Mouse (Mus musculus) lung, postnatal 0 days (tissue): ENCODE measurements around the gene Camk1g. TPM values are rescaled to one million over a fixed set of nuclear protein-coding genes. Genes with fewer than 3 reads are reported as not detected.

Experiments used
- ATAC-seq: fragments of 200-750 bp; cut with Nextera tagmentation; 2 replicates; pipeline ENCODE4 v1.8.0; 2017; ENCODE audit warnings: moderate library complexity
- DNase-seq: peaks from one replicate; pipeline ENCODE4 v3.0.0-alpha.2; 2016; ENCODE audit warnings: low spot score
- H3K27ac ChIP-seq: fragments of 300-500 bp; sonication (generic); 2 replicates; pipeline ENCODE4 v1.5.1; 2014; ENCODE audit warnings: antibody characterized with exemption, mild to moderate bottlenecking, low read length, mixed read lengths
- H3K27me3 ChIP-seq: fragments of 300-500 bp; sonication (generic); replicated peaks from 2 replicates; pipeline ENCODE4 v1.6.1; 2014; ENCODE audit warnings: low read length, mixed read lengths; ENCODE audit not compliant: insufficient read depth
- H3K36me3 ChIP-seq: fragments of 300-500 bp; sonication (generic); 2 replicates; pipeline ENCODE4 v1.6.1; 2014; ENCODE audit warnings: low read length, mixed read lengths; ENCODE audit not compliant: insufficient read depth
- H3K4me1 ChIP-seq: fragments of 300-500 bp; sonication (generic); 2 replicates; pipeline ENCODE4 v1.6.1; 2014; ENCODE audit warnings: antibody characterized with exemption, low read depth, low read length, mixed read lengths; ENCODE audit not compliant: insufficient read depth
- H3K4me2 ChIP-seq: fragments of 300-500 bp; sonication (generic); replicated peaks from 2 replicates; pipeline ENCODE4 v1.6.1; 2014; ENCODE audit warnings: low read depth, mild to moderate bottlenecking, low read length, moderate library complexity, mixed read lengths
- H3K4me3 ChIP-seq: fragments of 300-500 bp; sonication (generic); 2 replicates; pipeline ENCODE4 v1.5.1; 2014; ENCODE audit warnings: low read depth, low read length
- H3K9ac ChIP-seq: fragments of 300-500 bp; sonication (generic); replicated peaks from 2 replicates; pipeline ENCODE4 v1.6.1; 2014; ENCODE audit warnings: low read depth, mild to moderate bottlenecking
- H3K9me3 ChIP-seq: fragments of 300-500 bp; sonication (generic); 2 replicates; pipeline ENCODE4 v1.6.1; 2016; ENCODE audit warnings: low read length, mixed read lengths
- CTCF ChIP-seq: IDR thresholded peaks from 2 replicates; pipeline ENCODE4 v1.5.1; 2016; ENCODE audit warnings: antibody characterized with exemption, mild to moderate bottlenecking
- EP300 ChIP-seq: IDR thresholded peaks from 2 replicates; pipeline ENCODE4 v1.6.1; 2016; ENCODE audit warnings: antibody characterized with exemption, mild to moderate bottlenecking, control low read depth
- WGBS: fragments of 180-500 bp; shearing (Covaris S2); extraction: QIAGEN DNeasy Blood & Tissue Kit; methylation state at CpG from one replicate; pipeline ENCODE4 v1.1.7; 2014; 5-methylcytosine and 5-hydroxymethylcytosine counted together
- polyA plus RNA-seq: library from polyadenylated mRNA; unstranded; fragments of >200 nt; fragmentation: Nextera tagmentation; extraction: Ambion mirVana; gene quantifications from 2 replicates; pipeline ENCODE4 v1.2.1, GENCODE M21; 2015

The Camk1g gene
- polyA plus RNA-seq, 1 experiment from 2014 or later: 15.9 TPM

GRCm38 (mm10) chr1:193306832-193307231, 63.3 kb downstream of the Camk1g start:
- no peak overlapping the region for H3K9ac ChIP-seq
- peaks cover 3% of the 10 kb centered on the region; the same call in 1 of the 2 replicates for H3K4me1 ChIP-seq
- H3K27ac ChIP-seq: no peak overlapping the region
- H3K27me3 ChIP-seq: no peaks in the 10 kb centered on the region
- H3K4me3 ChIP-seq: no peak overlapping the region
- TF ChIP-seq CTCF: no peak
- TF ChIP-seq EP300: no peak
- H3K36me3 ChIP-seq: no peaks in the 10 kb centered on the region
- H3K9me3 ChIP-seq: no peaks in the 10 kb centered on the region
- ATAC-seq (no peak), DNase-seq (no peak)
- no peak overlapping the region for H3K4me2 ChIP-seq
- WGBS: 87% methylated on average over 2 of the region's 2 CpGs

DNA sequence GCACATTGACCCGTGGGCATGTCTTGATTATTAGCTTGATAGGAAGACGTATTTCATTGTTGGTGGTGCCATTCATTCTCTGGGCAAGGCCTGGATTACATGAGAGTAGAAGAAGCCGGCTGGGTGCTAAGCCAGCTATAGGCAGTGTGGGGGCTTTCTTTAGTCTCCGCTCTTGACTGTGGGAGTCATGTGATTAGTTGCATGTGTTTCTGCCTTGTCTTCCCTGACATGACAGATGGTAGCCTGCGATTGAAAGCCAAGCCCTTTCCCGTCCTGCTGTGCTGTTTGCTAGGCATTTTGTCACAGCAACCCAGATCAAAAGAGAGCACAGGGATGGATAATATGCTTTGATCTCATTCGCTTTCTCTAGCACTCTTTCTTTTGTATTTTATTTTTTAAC, 64.7 kb downstream of the Camk1g start:
- WGBS: 38% methylated on average over 7 of the region's 7 CpGs
- Histone ChIP-seq H3K4me2 (no peak overlapping the region), H3K9ac (no peak overlapping the region), H3K27me3 (no peaks in the 10 kb centered on the region), H3K9me3 (no peaks in the 10 kb centered on the region), H3K36me3 (no peaks in the 10 kb centered on the region), H3K27ac (no peak overlapping the region), H3K4me1 (no peaks in the 10 kb centered on the region), H3K4me3 (no peak overlapping the region)
- DNase-seq (no peak), ATAC-seq (no peak)
- TF ChIP-seq CTCF (no peak), EP300 (no peak)

DNA sequence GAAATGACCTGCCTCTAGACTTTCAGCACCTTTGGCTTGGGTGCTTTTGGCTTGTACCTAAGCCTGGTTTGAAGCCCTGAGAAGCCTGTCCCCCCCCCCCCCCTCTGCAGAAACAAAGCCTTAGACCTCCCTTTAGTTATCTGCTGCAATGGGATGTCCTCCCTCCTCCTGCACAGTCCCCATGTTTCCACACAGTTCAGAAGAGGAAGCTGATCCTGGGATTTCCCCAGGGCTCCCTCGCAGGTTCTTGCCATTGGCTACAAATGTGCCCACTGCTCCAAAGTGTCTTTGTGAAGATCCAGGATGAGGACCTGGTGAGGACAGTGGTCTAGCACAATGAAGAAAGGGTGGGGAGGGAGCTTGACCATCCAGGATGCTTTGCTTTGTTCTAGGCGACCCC, 67.0 kb downstream of the Camk1g start:
- Histone ChIP-seq H3K9me3 (no peaks in the 10 kb centered on the region), H3K9ac (no peak overlapping the region), H3K4me2 (0 out of 2 replicates have a peak overlapping the region, but pooled peaks have one; percentile 49), H3K4me1 (no peaks in the 10 kb centered on the region), H3K27me3 (no peaks in the 10 kb centered on the region), H3K27ac (no peak overlapping the region), H3K36me3 (no peaks in the 10 kb centered on the region), H3K4me3 (no peak overlapping the region)
- 50% methylated on average over 2 of the region's 2 CpGs for WGBS
- DNase-seq: no peak
- ATAC-seq: no peak
- TF ChIP-seq CTCF (no peak), EP300 (no peak)

DNA sequence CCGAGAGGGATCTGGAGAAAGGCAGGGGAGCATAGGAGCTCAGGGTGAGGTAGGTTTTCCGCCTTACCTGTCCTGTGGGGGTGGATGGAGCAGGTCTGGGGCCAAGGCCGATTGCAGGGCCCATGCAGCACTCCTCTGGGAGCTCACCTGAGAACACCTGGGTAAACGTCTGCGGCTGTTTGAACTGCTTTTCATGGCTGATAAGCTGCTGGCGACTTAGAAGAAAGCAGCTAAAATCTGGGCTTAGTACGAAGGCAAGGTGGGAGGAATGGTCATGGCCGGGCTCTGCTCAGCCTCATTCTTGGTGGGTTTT, 68.0 kb downstream of the Camk1g start:
- no peaks in the 10 kb centered on the region for H3K9me3 ChIP-seq
- H3K36me3 ChIP-seq: no peaks in the 10 kb centered on the region
- DNase-seq: no peak
- H3K27ac ChIP-seq: peak overlapping the region; percentile 85
- no peaks in the 10 kb centered on the region for H3K27me3 ChIP-seq
- H3K9ac ChIP-seq: peak overlapping the region; percentile 39
- H3K4me2 ChIP-seq: peak overlapping the region; percentile 49
- TF ChIP-seq CTCF (no peak), EP300 (no peak)
- peak; percentile 59 for ATAC-seq
- H3K4me1 ChIP-seq: no peaks in the 10 kb centered on the region
- 40% methylated on average over 8 of the region's 8 CpGs for WGBS
- peak overlapping the region; percentile 21 for H3K4me3 ChIP-seq

DNA sequence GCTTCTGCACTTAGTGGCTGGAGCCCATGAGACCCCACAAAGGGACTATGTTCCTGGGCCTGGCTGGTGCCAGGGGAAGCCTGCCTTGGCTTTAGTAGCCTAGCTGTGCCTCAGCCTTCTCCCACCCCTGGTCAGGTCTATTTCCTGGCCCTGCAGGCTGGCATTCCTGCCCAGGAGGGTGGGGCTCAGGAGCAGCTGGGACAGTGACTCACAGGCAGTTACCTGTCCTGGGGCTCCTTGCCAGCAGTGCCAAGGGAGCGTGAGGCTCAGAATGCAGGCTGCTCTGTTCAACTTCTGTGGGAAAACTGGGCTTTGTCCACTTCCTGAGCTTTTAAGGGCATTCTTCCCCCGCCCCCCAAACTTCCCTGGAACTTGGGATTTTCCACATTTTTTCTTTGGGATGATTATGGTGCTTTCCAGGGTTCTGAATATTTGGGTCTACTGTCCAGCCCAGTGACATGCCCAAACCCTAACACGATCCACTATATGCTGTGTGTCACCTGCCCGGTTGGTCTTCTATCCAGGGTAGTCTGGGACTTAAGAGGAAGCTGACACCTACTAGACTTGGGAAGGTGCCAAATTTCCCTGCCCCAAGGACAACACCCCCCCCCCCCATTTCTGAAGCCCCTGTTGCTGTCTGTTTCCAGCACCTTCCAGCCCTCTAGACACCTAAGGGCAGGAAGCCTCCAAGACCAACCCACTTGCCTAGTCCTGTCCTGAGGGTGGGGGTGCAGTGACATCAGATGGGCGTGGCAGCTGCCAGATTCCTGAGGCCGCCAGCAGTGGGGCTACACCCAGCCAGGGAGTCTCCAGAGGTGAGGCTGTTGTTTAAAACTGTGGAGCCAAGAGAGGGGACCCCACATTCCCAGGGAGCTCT, 68.6 kb downstream of the Camk1g start:
- Histone ChIP-seq H3K4me1 (no peaks in the 10 kb centered on the region), H3K4me2 (peak overlapping the region; percentile 49), H3K27ac (peak overlapping the region; percentile 85), H3K27me3 (no peaks in the 10 kb centered on the region), H3K9me3 (no peaks in the 10 kb centered on the region), H3K4me3 (peak overlapping the region; percentile 21), H3K9ac (peak overlapping the region; percentile 39), H3K36me3 (no peaks in the 10 kb centered on the region)
- no peak for TF ChIP-seq EP300
- TF ChIP-seq CTCF: no peak
- ATAC-seq (peak; percentile 95), DNase-seq (peak; percentile 88)
- whole genome bisulfite sequencing: 29% methylated on average over 6 of the region's 6 CpGs

DNA sequence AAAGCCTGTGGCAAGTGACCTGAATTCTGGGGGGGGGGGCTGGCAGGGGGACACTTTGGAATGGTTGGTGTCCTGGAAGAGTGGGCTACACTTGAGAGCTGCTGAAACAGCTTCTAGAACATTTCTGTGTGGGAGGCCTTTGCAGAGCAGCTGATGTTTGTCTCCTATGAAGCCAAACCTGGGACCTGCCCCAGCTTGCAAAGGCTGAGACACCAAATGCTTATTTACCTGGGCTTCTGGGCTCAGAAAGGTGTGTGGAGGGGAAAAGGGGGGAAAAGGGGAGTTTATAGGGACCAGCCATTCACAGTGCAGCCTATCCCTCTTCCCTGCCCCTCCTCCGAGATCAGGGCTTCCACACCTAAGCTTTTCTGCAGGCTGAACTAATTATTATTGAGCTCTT, 70.1 kb downstream of the Camk1g start:
- no peaks in the 10 kb centered on the region for H3K9me3 ChIP-seq
- H3K4me2 ChIP-seq: no peak overlapping the region
- no peak overlapping the region for H3K27ac ChIP-seq
- no peak overlapping the region for H3K4me3 ChIP-seq
- ATAC-seq: no peak
- WGBS: 65% methylated on average over 1 of the region's 1 CpGs
- TF ChIP-seq CTCF: no peak
- TF ChIP-seq EP300: no peak
- no peaks in the 10 kb centered on the region for H3K4me1 ChIP-seq
- no peak for DNase-seq
- H3K9ac ChIP-seq: no peak overlapping the region
- no peaks in the 10 kb centered on the region for H3K27me3 ChIP-seq
- H3K36me3 ChIP-seq: no peaks in the 10 kb centered on the region
